Mouse (Mus musculus): Measurements from ENCODE around the gene A430089I19Rik.
"Not testable (repeated sequence)": the region's sequence is repeated elsewhere in the genome, so short reads cannot be mapped to it uniquely, and the experiment has no call there.

Gene A430089I19Rik

DNA sequence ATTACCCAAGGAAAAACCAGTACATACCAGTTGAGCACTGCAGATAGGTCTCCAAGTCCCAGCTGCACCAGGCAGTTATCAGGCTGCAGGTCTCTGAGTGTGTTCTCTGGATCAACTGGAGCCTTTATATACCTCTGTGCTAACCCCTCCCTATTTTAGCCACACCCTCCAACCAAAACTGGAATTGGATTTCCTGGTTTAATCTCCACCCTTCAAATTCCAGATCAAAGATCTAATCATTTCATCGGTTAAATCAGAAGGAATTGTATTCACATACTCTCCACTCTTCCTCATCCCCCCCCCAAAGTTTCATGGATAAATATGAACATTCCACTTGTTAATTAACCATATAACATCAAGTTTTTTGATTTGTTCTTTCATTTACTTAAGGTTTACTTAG, at the start of gene A430089I19Rik:
TSS of gene A430089I19Rik (minus strand) at position 101 of the 400 bp plus-strand sequence.
- DNase-seq: not testable (repeated sequence)

DNA sequence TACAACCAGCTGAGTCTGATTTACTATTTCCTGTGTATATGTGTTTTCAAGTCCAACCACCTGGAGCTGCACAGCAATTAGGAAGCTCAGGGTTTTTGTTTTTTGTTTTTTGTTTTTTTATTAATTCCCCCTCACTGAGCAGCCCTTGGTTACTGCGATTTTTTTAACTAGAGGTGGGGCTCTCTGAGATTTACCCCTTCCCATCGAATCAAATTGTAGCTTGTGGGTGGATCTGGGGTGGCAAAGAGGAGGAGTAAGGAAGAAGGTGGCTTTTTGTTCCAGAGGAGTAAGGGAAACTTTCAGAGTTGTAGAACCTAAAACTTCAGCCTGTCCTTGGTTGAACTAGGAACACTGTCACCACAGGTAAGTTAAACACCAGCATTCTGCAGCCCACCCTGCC, 32.9 kb upstream of the A430089I19Rik start, which contains the start of gene AA792892:
TSS of gene AA792892 (plus strand) at position 301 of the 400 bp plus-strand sequence.
- DNase-seq: not testable (repeated sequence)

DNA sequence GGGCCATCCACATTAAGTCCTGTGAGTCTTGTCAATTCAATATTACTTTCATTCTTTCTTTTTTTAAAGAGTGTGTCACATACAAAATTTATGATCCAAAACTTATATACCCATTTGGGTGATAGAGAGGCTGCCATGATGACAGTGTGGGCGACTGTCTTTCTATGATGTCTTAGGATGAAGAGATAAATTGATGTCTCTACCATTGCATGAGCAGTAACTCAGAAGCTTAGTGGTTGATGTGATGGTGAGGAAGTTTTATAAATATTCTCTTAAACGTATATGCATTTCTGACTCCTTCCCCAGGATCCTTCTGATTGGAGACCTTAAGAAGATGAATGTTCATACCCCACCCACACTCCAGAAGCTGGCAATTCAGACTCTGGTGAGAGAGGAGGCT, 7.5 kb upstream of the A430089I19Rik start, which contains the start of gene Gm6502:
TSS of gene Gm6502 (plus strand) at position 301 of the 400 bp plus-strand sequence.
- not testable (repeated sequence) for DNase-seq
